Mouse (Mus musculus) cerebellum, adult 2 months (tissue): ENCODE results near the gene Ube4a.

Experiments used
- CTCF ChIP-seq: fragments of 200-500 bp; IDR thresholded peaks from 2 replicates; pipeline ENCODE4 v1.5.1; 2011; ENCODE audit warnings: low read depth, mild to moderate bottlenecking, control low read depth, low read length, moderate library complexity, borderline replicate concordance; ENCODE audit not compliant: insufficient read depth
- POLR2A ChIP-seq: fragments of 200-500 bp; IDR thresholded peaks from 2 replicates; pipeline ENCODE4 v1.6.1; 2011; ENCODE audit warnings: low read length, control low read depth, borderline replicate concordance; ENCODE audit not compliant: insufficient read depth

- TF ChIP-seq CTCF (no peak), POLR2A (no peak)
Observed at GRCm38 (mm10) chr9:45010461-45010860, 45.1 kb upstream of the Ube4a start.
